Mouse (Mus musculus) thymus, adult 2 months (tissue): ENCODE results near the gene Hoxa10. TPM values are rescaled to one million over a fixed set of nuclear protein-coding genes. Genes with fewer than 3 reads are reported as not detected.

Experiments
- DNase-seq: peaks from one replicate; pipeline ENCODE4 v3.0.0; 2021
- H3K27ac ChIP-seq: fragments of 200-500 bp; 2 replicates; pipeline ENCODE4 v1.5.1; 2012; ENCODE audit warnings: low read length, control low read depth; ENCODE audit not compliant: control insufficient read depth, insufficient read depth
- H3K27me3 ChIP-seq: fragments of 200-500 bp; 2 replicates; pipeline ENCODE4 v1.6.1; 2012; ENCODE audit warnings: mild to moderate bottlenecking, low read length, moderate library complexity, mixed read lengths; ENCODE audit not compliant: control insufficient read depth, insufficient read depth
- H3K36me3 ChIP-seq: fragments of 200-500 bp; 2 replicates; pipeline ENCODE4 v1.6.1; 2012; ENCODE audit warnings: mild to moderate bottlenecking, low read length, moderate library complexity; ENCODE audit not compliant: control insufficient read depth, insufficient read depth
- H3K4me1 ChIP-seq: fragments of 200-500 bp; replicated peaks from 2 replicates; pipeline ENCODE4 v1.6.1; 2012; ENCODE audit warnings: low read length; ENCODE audit not compliant: control insufficient read depth, insufficient read depth
- H3K4me3 ChIP-seq: fragments of 200-500 bp; 2 replicates; pipeline ENCODE4 v1.5.1; 2012; ENCODE audit warnings: mild to moderate bottlenecking, low read length, control low read depth, moderate library complexity; ENCODE audit not compliant: control insufficient read depth, insufficient read depth
- CTCF ChIP-seq: fragments of 200-500 bp; IDR thresholded peaks from 2 replicates; pipeline ENCODE4 v1.5.1; 2012; ENCODE audit warnings: mild to moderate bottlenecking, control low read depth, low read length, moderate library complexity, borderline replicate concordance; ENCODE audit not compliant: control insufficient read depth, poor library complexity, insufficient read depth; ENCODE audit errors: extremely low read depth
- POLR2A ChIP-seq: fragments of 200-500 bp; IDR thresholded peaks from 2 replicates; pipeline ENCODE4 v1.6.1; 2012; ENCODE audit warnings: mild to moderate bottlenecking, low read length, control low read depth, moderate library complexity; ENCODE audit not compliant: control insufficient read depth, poor library complexity, insufficient read depth; ENCODE audit errors: extremely low read depth
- WGBS: fragments of 180-500 bp; shearing (Covaris S2); methylation state at CpG from one replicate; pipeline ENCODE4 v1.1.7; 2018; 5-methylcytosine and 5-hydroxymethylcytosine counted together
- polyA plus RNA-seq: library from polyadenylated mRNA; depleted of rRNA; stranded (reverse); fragments of >200 nt; gene quantifications from 2 replicates; pipeline ENCODE4 v1.2.3, GENCODE M21; 2012

The Hoxa10 gene
- polyA plus RNA-seq, 1 experiment: not detected

- WGBS: 86% methylated on average over 4 of the region's 4 CpGs
- no peak overlapping the region for H3K27ac ChIP-seq
These were observed 33.6 kb downstream of the Hoxa10 start for GRCm38 (mm10) chr6:52206882-52207683.

GRCm38 (mm10) chr6:52205638-52206621 is 34.7 kb downstream of the Hoxa10 start:
- WGBS: 94% methylated on average over 55 of the region's 55 CpGs
- TF ChIP-seq CTCF: no peak
- TF ChIP-seq POLR2A: no peak
- no peaks in the 10 kb centered on the region for H3K36me3 ChIP-seq
- peaks cover 3% of the 10 kb centered on the region for H3K4me1 ChIP-seq
- DNase-seq: no peak
- H3K27me3 ChIP-seq: peaks cover 4% of the 10 kb centered on the region; the same call in 1 of the 2 replicates
- H3K27ac ChIP-seq: no peak overlapping the region
- H3K4me3 ChIP-seq: no peak overlapping the region

More at GRCm38 (mm10) chr6:52206882-52207683, 33.6 kb downstream of the Hoxa10 start:
- no peak for TF ChIP-seq POLR2A
- no peak for TF ChIP-seq CTCF
- no peaks in the 10 kb centered on the region for H3K36me3 ChIP-seq
- H3K4me1 ChIP-seq: peaks cover 8% of the 10 kb centered on the region
- H3K4me3 ChIP-seq: no peak overlapping the region
- no peak for DNase-seq
- H3K27me3 ChIP-seq: peaks cover 6% of the 10 kb centered on the region; the same call in 1 of the 2 replicates

- DNase-seq: no peak
- Histone ChIP-seq H3K27me3 (peaks cover 4% of the 10 kb centered on the region; the same call in 1 of the 2 replicates), H3K27ac (no peak overlapping the region), H3K4me1 (peaks cover 3% of the 10 kb centered on the region), H3K4me3 (no peak overlapping the region), H3K36me3 (no peaks in the 10 kb centered on the region)
- 95% methylated on average over 14 of the region's 14 CpGs for WGBS
- TF ChIP-seq CTCF (no peak), POLR2A (no peak)
These were observed 35.4 kb downstream of the Hoxa10 start for GRCm38 (mm10) chr6:52205221-52205620.

- Histone ChIP-seq H3K4me3 (no peak within 1 kb of the TSS), H3K27ac (no peak within 1 kb of the TSS), H3K27me3 (peaks cover 3% of the 10 kb centered on the region; the same call in 1 of the 2 replicates), H3K36me3 (no peaks in the 10 kb centered on the region), H3K4me1 (peaks cover 3% of the 10 kb centered on the region)
- WGBS: 87% methylated on average over 65 of the region's 65 CpGs
- DNase-seq: no peak
- TF ChIP-seq CTCF (no peak), POLR2A (no peak)
These were observed 36.5 kb downstream of the Hoxa10 start, which contains the start of gene Hoxa5 for GRCm38 (mm10) chr6:52204050-52204752. TSS of gene Hoxa5 (minus strand) at chr6:52204587.

GRCm38 (mm10) chr6:52203371-52204049 is 37.1 kb downstream of the Hoxa10 start:
- no peaks in the 10 kb centered on the region for H3K36me3 ChIP-seq
- no peak overlapping the region for H3K27ac ChIP-seq
- H3K27me3 ChIP-seq: no peaks in the 10 kb centered on the region; the same call in 1 of the 2 replicates
- no peak for DNase-seq
- TF ChIP-seq CTCF: no peak
- no peak for TF ChIP-seq POLR2A
- WGBS: 89% methylated on average over 46 of the region's 46 CpGs
- H3K4me3 ChIP-seq: no peak overlapping the region
- no peaks in the 10 kb centered on the region for H3K4me1 ChIP-seq

GRCm38 (mm10) chr6:52203121-52203370 is 37.6 kb downstream of the Hoxa10 start:
- no peak for DNase-seq
- H3K27me3 ChIP-seq: no peaks in the 10 kb centered on the region; the same call in 1 of the 2 replicates
- no peak overlapping the region for H3K4me3 ChIP-seq
- 93% methylated on average over 10 of the region's 10 CpGs for WGBS
- H3K27ac ChIP-seq: no peak overlapping the region
- H3K36me3 ChIP-seq: no peaks in the 10 kb centered on the region
- no peaks in the 10 kb centered on the region for H3K4me1 ChIP-seq
- TF ChIP-seq CTCF (no peak), POLR2A (no peak)
